ENCODE assay signal across 9 mouse cellular contexts in the genomic region with DNA sequence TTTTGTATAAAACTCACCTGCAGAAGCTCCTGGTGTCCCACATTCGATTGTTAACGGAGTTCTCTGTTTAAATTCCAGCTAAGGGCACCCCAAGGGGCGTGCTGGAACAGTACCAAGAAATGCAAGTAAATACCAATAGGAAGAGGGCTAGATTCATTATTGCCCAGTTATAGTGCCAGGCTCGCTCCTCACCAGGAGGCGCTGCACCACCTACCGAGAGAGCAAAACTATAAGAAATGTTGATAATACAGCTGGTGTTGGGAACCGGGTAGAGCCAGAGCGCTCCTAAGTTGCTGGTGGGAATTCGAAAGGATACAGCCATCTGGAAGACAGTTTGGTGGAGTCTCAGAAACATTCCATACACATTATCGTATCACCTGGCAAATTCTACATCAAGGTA. TPM values are rescaled to one million over a fixed set of nuclear protein-coding genes. Genes with fewer than 3 reads are reported as not detected.
DNase-seq lines count a peak whose midpoint lies in the region; ATAC-seq and TF ChIP-seq lines count a peak whose summit lies in the region.
"Had no signal": no experiment of that assay in that cellular context is flagged by ENCODE, and none has a peak within 500 bp of the region (broad histone marks: within the 10 kb centered on the region; RNA-seq: fewer than 3 reads in every experiment).

No protein-coding gene starts in this region.

- H3K9ac ChIP-seq in ES-E14 (ENCODE audit: insufficient read depth, low read depth, low read length, poor library complexity, severe bottlenecking), result no peak overlapping the region
- no peak overlapping the region for H3K9ac ChIP-seq in midbrain, embryonic 13.5 days (replicated peaks)
- H3K9ac ChIP-seq: limb, embryonic 12.5 days had no signal

- no peak overlapping the region for H3K4me2 ChIP-seq in midbrain, embryonic 13.5 days (replicated peaks)
- H3K4me2 ChIP-seq: limb, embryonic 12.5 days had no signal

- in situ Hi-C loops in ES-E14 (cut with MboI; ENCODE audit: low sequenced_read_pairs in 2 of 2, unreplicated experiment in 2 of 2), result no loop called here

- no peak for ATAC-seq in midbrain, embryonic 13.5 days

- H3K27ac ChIP-seq in ES-E14 (ENCODE audit: insufficient read depth, low read depth, low read length, poor library complexity, severe bottlenecking), result no peak overlapping the region
- no peak overlapping the region for H3K27ac ChIP-seq in midbrain, embryonic 13.5 days
- H3K27ac ChIP-seq: limb, embryonic 12.5 days had no signal

- H3K27me3 ChIP-seq in midbrain, embryonic 13.5 days, result no peaks in the 10 kb centered on the region
- H3K27me3 ChIP-seq: limb, embryonic 12.5 days had no signal

- no peaks in the 10 kb centered on the region for H3K9me3 ChIP-seq in ES-E14 (ENCODE audit: control insufficient read depth, insufficient read depth, low read depth, low read length)
- 0 out of 2 replicates have a peak, but pooled peaks cover 3% of the 10 kb centered on the region for H3K9me3 ChIP-seq in midbrain, embryonic 13.5 days

- H3K4me1 ChIP-seq in ES-E14 (ENCODE audit: control insufficient read depth in 2 of 2, insufficient read depth in 2 of 2, low read length in 2 of 2, poor library complexity in 1 of 2), result no peaks in the 10 kb centered on the region
- peaks cover 35% of the 10 kb centered on the region for H3K4me1 ChIP-seq in midbrain, embryonic 13.5 days (replicated peaks)

- 85% methylated on average over 10 of the region's 10 CpGs for WGBS in midbrain, embryonic 13.5 days

- DNase-seq in layer of hippocampus, adult 11-12 months (ENCODE audit: low spot score), result peak; percentile 34
- no peak for DNase-seq in layer of hippocampus, postnatal 10 days (ENCODE audit: low spot score in 2 of 2)
- no peak for DNase-seq in ES-E14 (ENCODE audit: low read depth, low spot score)
- DNase-seq in c-Kit-positive CD71-positive TER-119-positive erythroid progenitor cells, embryonic 14.5 days (ENCODE audit: low spot score), result peak; percentile 11
- peak; percentile 14 for DNase-seq in lung, postnatal 25 days (ENCODE audit: low spot score)
- DNase-seq in right cerebral cortex, postnatal 14 days, result no peak
- DNase-seq: cerebellum, adult 2 months had no signal

- H3K36me3 ChIP-seq in ES-E14 (ENCODE audit: control insufficient read depth, insufficient read depth, low read length, poor library complexity, severe bottlenecking), result no peaks in the 10 kb centered on the region
- H3K36me3 ChIP-seq in midbrain, embryonic 13.5 days, result no peaks in the 10 kb centered on the region
- H3K36me3 ChIP-seq: limb, embryonic 12.5 days had no signal

- H3K4me3 ChIP-seq in ES-E14 (ENCODE audit: insufficient read depth in 1 of 2, low read depth in 1 of 2, low read length in 2 of 2, poor library complexity in 1 of 2, severe bottlenecking in 1 of 2), result no peak overlapping the region
- no peak overlapping the region for H3K4me3 ChIP-seq in midbrain, embryonic 13.5 days (replicated peaks)
- H3K4me3 ChIP-seq: limb, embryonic 12.5 days had no signal

TF ChIP-seq in ES-E14, 5 proteins besides CTCF, POLR2A, EP300 and RAD21:
- TF ChIP-seq ZC3H11A (IDR thresholded peaks at IDR 0.05; ENCODE audit: borderline replicate concordance, low read depth, low read length) (no peak), ZNF384 (IDR thresholded peaks at IDR 0.05; ENCODE audit: low read depth, low read length) (0 out of 2 replicates have a peak, but pooled peaks have one; percentile 10)

RNA-seq across cellular contexts. Expression of gene Urb2, which starts 56.7 kb away (rescaled TPM):
- 10 to 100 TPM; 11.9 to 12.0 TPM for total RNA-seq in layer of hippocampus, postnatal 10 days (2021)
- total RNA-seq in ES-E14 (2012; rRNA removed), result 80.0 and 81.8 TPM in 2 replicates
- 3.1 and 3.4 TPM in 2 replicates for polyA plus RNA-seq in midbrain, embryonic 13.5 days (2015; fragmentation: Nextera tagmentation; extraction: Ambion mirVana)

RNA-seq across cellular contexts. Expression of gene Taf5l, which starts 56.8 kb away (rescaled TPM):
- 10 to 100 TPM; 23.3 to 23.4 TPM for total RNA-seq in layer of hippocampus, postnatal 10 days (2021)
- 95.4 and 104 TPM in 2 replicates for total RNA-seq in ES-E14 (2012; rRNA removed)
- polyA plus RNA-seq in midbrain, embryonic 13.5 days (2015; fragmentation: Nextera tagmentation; extraction: Ambion mirVana), result 26.4 and 27.1 TPM in 2 replicates

Comparison
In these comparisons a context has a peak if more than half of its experiments do, and no peak if none do; other contexts are left out.
1. DNase-seq: peak in layer of hippocampus, adult 11-12 months (single experiment), c-Kit-positive CD71-positive TER-119-positive erythroid progenitor cells, embryonic 14.5 days (single experiment) and lung, postnatal 25 days (single experiment); none in layer of hippocampus, postnatal 10 days (0 of 2), ES-E14 (single experiment) and right cerebral cortex, postnatal 14 days (single experiment).